Mouse (Mus musculus) leukemia stem cell, adult 10-12 weeks (primary cell): ENCODE data around the gene Blzf1. TPM values are rescaled to one million over a fixed set of nuclear protein-coding genes. Genes with fewer than 3 reads are reported as not detected.

Source experiments
- polyA plus RNA-seq: library from polyadenylated mRNA; stranded (reverse); fragments of >175 nt; gene quantifications from 2 replicates; pipeline ENCODE4 v1.2.3, GENCODE M21; 2012; ENCODE audit warnings: low replicate concordance

Blzf1 gene
- polyA plus RNA-seq = 0.51 and 0.64 TPM in 2 replicates

GRCm38 (mm10) chr1:164307124-164307751, at the start of gene Blzf1:
TSS of gene Blzf1 (minus strand) at chr1:164307489.

GRCm38 (mm10) chr1:164303821-164304220, 3.5 kb downstream of the Blzf1 start, which contains the start of gene Nme7:
TSS of gene Nme7 (plus strand) at chr1:164304121.

GRCm38 (mm10) chr1:164275455-164275954, 31.8 kb downstream of the Blzf1 start, which contains the start of gene Ccdc181:
TSS of gene Ccdc181 (plus strand) at chr1:164275585.

GRCm38 (mm10) chr1:164248465-164249331, 58.6 kb downstream of the Blzf1 start, which contains the start of gene Slc19a2:
TSS of gene Slc19a2 (plus strand) at chr1:164249046.

Other genes with a start within 250 kb of the Blzf1 start
- 5.5 and 17.7 TPM in 2 replicates for gene Sell, start 245.5 kb downstream of the Blzf1 start, polyA plus RNA-seq
- 0.12 and 2.5 TPM in 2 replicates for gene Selp, start 192.2 kb downstream of the Blzf1 start, polyA plus RNA-seq
- gene F5, start 155.7 kb downstream of the Blzf1 start, polyA plus RNA-seq = 0.03 and 0.10 TPM in 2 replicates
- 39.1 and 47.4 TPM in 2 replicates for gene Slc19a2, start 58.4 kb downstream of the Blzf1 start, polyA plus RNA-seq
- gene Ccdc181, start 31.9 kb downstream of the Blzf1 start, polyA plus RNA-seq = 0.89 and 1.7 TPM in 2 replicates
- gene Nme7, start 3.4 kb downstream of the Blzf1 start, polyA plus RNA-seq = 1.1 and 2.9 TPM in 2 replicates
- gene Atp1b1, start 150.9 kb upstream of the Blzf1 start, polyA plus RNA-seq = 5.5 and 8.5 TPM in 2 replicates